Mouse (Mus musculus): ENCODE results near the gene Fam241b. TPM values are rescaled to one million over a fixed set of nuclear protein-coding genes. Genes with fewer than 3 reads are reported as not detected.

Gene Fam241b
- polyA plus RNA-seq, 1 experiment, result 0.30 TPM

DNA sequence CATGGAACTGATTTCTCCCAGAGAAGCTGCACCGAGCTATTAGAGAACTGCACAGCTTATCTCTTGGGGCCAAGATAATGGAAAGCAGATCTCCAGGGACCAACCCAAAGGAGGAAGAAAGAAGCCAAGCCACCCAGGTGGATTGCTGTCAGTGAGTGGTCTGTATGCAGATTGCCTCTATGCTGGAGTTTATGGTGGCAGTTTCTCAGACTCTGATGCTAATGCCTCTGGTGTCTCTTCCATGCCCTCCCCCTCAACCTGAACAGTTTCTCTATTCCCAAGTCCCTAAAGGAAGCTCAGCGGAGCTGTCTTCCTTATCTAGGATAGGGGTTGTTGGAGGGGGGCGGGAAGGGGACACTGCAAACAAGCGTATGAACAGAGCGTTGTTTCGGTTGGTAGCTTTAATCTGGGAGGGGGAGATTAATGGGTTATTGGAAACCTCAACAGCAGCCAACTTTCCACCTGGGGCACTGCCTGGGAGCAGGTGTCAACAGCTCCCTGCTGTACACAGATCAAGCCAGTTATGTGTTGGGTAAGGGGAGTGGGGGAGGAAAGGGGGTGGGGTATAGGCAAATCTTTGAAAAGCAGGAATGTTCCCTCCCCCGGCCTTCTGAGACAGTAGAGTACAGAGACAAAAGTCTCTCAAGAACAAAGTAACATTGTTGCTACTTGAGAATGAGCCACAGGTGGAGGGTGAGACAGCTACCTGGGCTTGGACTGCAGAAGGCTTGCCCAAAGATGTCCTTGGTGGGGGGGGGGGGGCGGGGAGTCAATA is 7.8 kb downstream of the Fam241b start:
- Histone ChIP-seq H3K4me1 (no peaks in the 10 kb centered on the region), H3K9me3 (no peaks in the 10 kb centered on the region), H3K4me3 (replicated peaks) (no peak overlapping the region), H3K36me3 (replicated peaks; ENCODE audit: low read length) (no peaks in the 10 kb centered on the region), H3K27me3 (replicated peaks) (peaks cover 73% of the 10 kb centered on the region)
- TF ChIP-seq GATA1 (IDR thresholded peaks at IDR 0.05; ENCODE audit: borderline replicate concordance, low read length), result no peak
- no peak for TF ChIP-seq FLI1 (IDR thresholded peaks at IDR 0.05; ENCODE audit: low read length)

DNA sequence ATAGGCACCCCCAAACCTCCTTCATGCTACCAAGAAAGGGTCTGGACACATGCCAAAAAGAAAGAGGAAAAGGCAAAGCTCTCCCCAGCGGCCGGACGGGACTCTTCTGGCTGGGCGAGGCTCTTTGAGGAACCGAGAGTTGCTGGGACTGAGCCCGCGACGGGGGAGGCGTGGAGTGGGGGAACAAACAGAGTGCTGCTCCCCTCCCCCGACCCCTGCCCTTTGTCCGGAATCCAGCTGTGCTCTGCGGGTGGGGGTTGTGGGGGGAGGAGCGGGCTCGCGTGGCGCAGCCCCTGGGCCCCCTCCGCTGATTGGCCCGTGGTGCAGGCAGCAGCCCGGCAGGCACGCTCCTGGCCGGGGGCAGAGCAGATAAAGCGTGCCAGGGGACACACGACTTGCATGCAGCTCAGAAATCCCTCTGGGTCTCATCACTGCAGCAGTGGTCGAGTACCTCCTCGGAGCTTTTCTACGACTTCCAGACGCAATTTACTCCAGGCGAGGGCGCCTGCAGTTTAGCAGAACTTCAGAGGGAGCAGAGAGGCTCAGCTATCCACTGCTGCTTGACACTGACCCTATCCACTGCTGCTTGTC is 10.9 kb downstream of the Fam241b start, which contains the start of gene Neurog3:
TSS of gene Neurog3 (plus strand) at position 400 of the 591 bp plus-strand sequence.
- no peaks in the 10 kb centered on the region for H3K9me3 ChIP-seq
- no peaks in the 10 kb centered on the region for H3K36me3 ChIP-seq (replicated peaks; ENCODE audit: low read length)
- H3K4me3 ChIP-seq (replicated peaks), result no peak within 1 kb of the TSS
- peaks cover 95% of the 10 kb centered on the region for H3K27me3 ChIP-seq (replicated peaks)
- TF ChIP-seq FLI1 (IDR thresholded peaks at IDR 0.05; ENCODE audit: low read length), result no peak
- no peak for TF ChIP-seq GATA1 (IDR thresholded peaks at IDR 0.05; ENCODE audit: borderline replicate concordance, low read length)
- no peaks in the 10 kb centered on the region for H3K4me1 ChIP-seq

DNA sequence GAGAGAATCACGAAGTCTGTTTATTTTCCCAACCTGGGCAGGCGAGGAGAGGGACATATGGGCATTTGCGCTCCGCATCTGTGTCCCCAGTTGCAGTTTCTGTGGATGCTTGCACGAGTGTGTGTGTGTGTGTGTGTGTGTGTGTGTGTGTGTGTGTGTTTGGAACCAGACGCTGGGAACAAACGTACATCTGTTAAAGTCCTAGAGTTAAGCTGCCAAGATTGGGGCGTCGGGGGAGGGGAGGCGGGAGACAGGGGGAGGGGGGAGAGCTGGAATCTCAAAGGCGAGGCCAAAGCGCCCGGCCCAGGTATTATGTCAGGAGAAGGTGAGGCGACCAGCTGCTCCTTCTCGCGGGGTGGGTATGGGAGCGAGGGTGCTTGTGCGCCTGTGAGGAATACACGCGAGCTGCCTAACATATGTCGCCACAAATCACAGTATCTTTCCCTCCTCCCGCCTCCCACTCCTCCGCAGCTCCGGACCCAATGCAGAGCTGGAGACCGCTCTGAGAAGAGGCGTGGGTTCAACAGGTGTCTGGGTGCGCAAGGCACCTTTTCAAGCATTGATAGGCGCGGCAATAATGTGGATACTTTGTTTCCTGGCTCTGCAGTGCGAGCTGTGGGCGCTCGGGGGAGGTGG is 15.3 kb downstream of the Fam241b start:
- Histone ChIP-seq H3K27me3 (replicated peaks) (peaks cover 72% of the 10 kb centered on the region), H3K9me3 (no peaks in the 10 kb centered on the region), H3K4me3 (replicated peaks) (no peak overlapping the region), H3K4me1 (peaks cover 5% of the 10 kb centered on the region), H3K36me3 (replicated peaks; ENCODE audit: low read length) (no peaks in the 10 kb centered on the region)
- no peak for TF ChIP-seq GATA1 (IDR thresholded peaks at IDR 0.05; ENCODE audit: borderline replicate concordance, low read length)
- no peak for TF ChIP-seq FLI1 (IDR thresholded peaks at IDR 0.05; ENCODE audit: low read length)

GRCm38 (mm10) chr10:62127711-62128231 is 15.9 kb downstream of the Fam241b start:
- Histone ChIP-seq H3K4me1 (peaks cover 5% of the 10 kb centered on the region), H3K27me3 (replicated peaks) (peaks cover 66% of the 10 kb centered on the region), H3K4me3 (replicated peaks) (no peak overlapping the region)

GRCm38 (mm10) chr10:62127137-62127536 is 16.6 kb downstream of the Fam241b start:
- H3K9me3 ChIP-seq, result no peaks in the 10 kb centered on the region
- H3K27me3 ChIP-seq (replicated peaks), result peaks cover 62% of the 10 kb centered on the region
- TF ChIP-seq GATA1 (IDR thresholded peaks at IDR 0.05; ENCODE audit: borderline replicate concordance, low read length), result no peak
- TF ChIP-seq FLI1 (IDR thresholded peaks at IDR 0.05; ENCODE audit: low read length), result no peak
- no peak overlapping the region for H3K4me3 ChIP-seq (replicated peaks)
- no peaks in the 10 kb centered on the region for H3K36me3 ChIP-seq (replicated peaks; ENCODE audit: low read length)
- H3K4me1 ChIP-seq, result peaks cover 5% of the 10 kb centered on the region

More at GRCm38 (mm10) chr10:62127711-62128231, 15.9 kb downstream of the Fam241b start:
- H3K9me3 ChIP-seq, result no peaks in the 10 kb centered on the region
- H3K36me3 ChIP-seq (replicated peaks; ENCODE audit: low read length), result no peaks in the 10 kb centered on the region
- TF ChIP-seq FLI1 (IDR thresholded peaks at IDR 0.05; ENCODE audit: low read length) (no peak), GATA1 (IDR thresholded peaks at IDR 0.05; ENCODE audit: borderline replicate concordance, low read length) (no peak)

GRCm38 (mm10) chr10:62113865-62114647 is 29.7 kb downstream of the Fam241b start:
- Histone ChIP-seq H3K9me3 (peaks cover 12% of the 10 kb centered on the region), H3K36me3 (replicated peaks; ENCODE audit: low read length) (no peaks in the 10 kb centered on the region), H3K4me3 (replicated peaks) (no peak overlapping the region), H3K27me3 (replicated peaks) (peaks cover 50% of the 10 kb centered on the region), H3K4me1 (peaks cover 11% of the 10 kb centered on the region)
- TF ChIP-seq GATA1 (IDR thresholded peaks at IDR 0.05; ENCODE audit: borderline replicate concordance, low read length), result no peak

DNA sequence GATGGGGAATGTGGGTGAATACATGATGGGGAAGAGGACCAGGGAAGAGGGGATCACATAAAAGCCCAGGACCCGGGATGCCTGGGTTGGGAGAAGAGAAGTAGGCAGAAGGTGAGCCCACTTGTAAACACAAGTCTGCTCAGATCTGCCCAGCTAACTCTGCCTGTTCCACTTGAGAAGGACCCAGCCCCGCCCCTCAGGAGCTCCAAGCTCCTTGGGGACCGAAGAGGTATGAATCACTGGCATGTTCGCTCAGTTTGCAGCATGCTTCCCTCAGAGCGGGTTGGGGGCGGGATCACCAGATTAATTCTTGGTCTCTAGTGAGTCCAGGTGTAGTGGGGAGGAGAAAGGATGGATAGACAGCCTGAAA is 32.5 kb downstream of the Fam241b start:
- peaks cover 8% of the 10 kb centered on the region for H3K9me3 ChIP-seq
- H3K4me1 ChIP-seq, result peaks cover 11% of the 10 kb centered on the region
- TF ChIP-seq GATA1 (IDR thresholded peaks at IDR 0.05; ENCODE audit: borderline replicate concordance, low read length) (no peak), FLI1 (IDR thresholded peaks at IDR 0.05; ENCODE audit: low read length) (no peak)
- H3K27me3 ChIP-seq (replicated peaks), result peaks cover 68% of the 10 kb centered on the region
- H3K36me3 ChIP-seq (replicated peaks; ENCODE audit: low read length), result no peaks in the 10 kb centered on the region
- peak overlapping the region; percentile 88 for H3K4me3 ChIP-seq (replicated peaks)

GRCm38 (mm10) chr10:62110504-62111206 is 33.1 kb downstream of the Fam241b start:
- no peaks in the 10 kb centered on the region for H3K36me3 ChIP-seq (replicated peaks; ENCODE audit: low read length)
- peak overlapping the region; percentile 88 for H3K4me3 ChIP-seq (replicated peaks)
- H3K9me3 ChIP-seq, result peaks cover 8% of the 10 kb centered on the region
- TF ChIP-seq GATA1 (IDR thresholded peaks at IDR 0.05; ENCODE audit: borderline replicate concordance, low read length), result no peak
- no peak for TF ChIP-seq FLI1 (IDR thresholded peaks at IDR 0.05; ENCODE audit: low read length)
- peaks cover 11% of the 10 kb centered on the region for H3K4me1 ChIP-seq
- H3K27me3 ChIP-seq (replicated peaks), result peaks cover 66% of the 10 kb centered on the region

- Histone ChIP-seq H3K27me3 (replicated peaks) (peaks cover 76% of the 10 kb centered on the region), H3K36me3 (replicated peaks; ENCODE audit: low read length) (no peaks in the 10 kb centered on the region), H3K9me3 (peaks cover 8% of the 10 kb centered on the region), H3K4me1 (peaks cover 11% of the 10 kb centered on the region), H3K4me3 (replicated peaks) (no peak overlapping the region)
- TF ChIP-seq FLI1 (IDR thresholded peaks at IDR 0.05; ENCODE audit: low read length) (no peak), GATA1 (IDR thresholded peaks at IDR 0.05; ENCODE audit: borderline replicate concordance, low read length) (no peak)
These were observed 36.7 kb downstream of the Fam241b start for GRCm38 (mm10) chr10:62107048-62107447.

Data from megakaryocyte, embryonic 14.5 days (primary cell).